Mouse (Mus musculus): ENCODE data around the gene Lbx1.

DNA sequence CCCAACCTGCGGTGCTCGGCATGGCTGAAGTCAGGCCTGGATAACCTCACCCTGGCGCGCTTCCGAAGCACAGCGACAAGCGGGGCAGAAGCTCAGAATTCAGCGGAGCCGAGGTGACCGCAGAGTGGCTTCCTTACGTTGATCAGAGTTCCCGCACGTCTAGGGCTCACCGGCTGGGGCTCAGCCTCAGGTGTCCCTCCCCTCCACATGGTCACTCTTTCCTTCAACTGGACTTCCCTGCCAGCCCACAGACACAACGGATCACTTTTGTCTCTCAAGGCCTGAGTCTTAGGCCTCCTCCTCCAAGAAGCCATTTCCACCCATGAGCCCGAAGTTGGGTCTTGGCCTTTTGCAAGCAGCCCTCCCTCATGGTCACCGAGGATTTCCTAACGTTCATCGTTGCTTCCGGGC is 5.4 kb downstream of the Lbx1 start:
- no peak for TF ChIP-seq CTCF (IDR thresholded peaks at IDR 0.05; ENCODE audit: low read depth, low read length)
- TF ChIP-seq GATA1 (IDR thresholded peaks at IDR 0.05; ENCODE audit: borderline replicate concordance, low read length) = no peak
- no peak for TF ChIP-seq POLR2AphosphoS5 (IDR thresholded peaks at IDR 0.05; ENCODE audit: insufficient replicate concordance, low read depth, low read length)
